Mouse (Mus musculus) olfactory bulb, adult 2 months (tissue): ENCODE measurements around the gene Snrpd2.

Source experiments
- CTCF ChIP-seq: fragments of 200-500 bp; IDR thresholded peaks from 2 replicates; pipeline ENCODE4 v1.5.1; 2012; ENCODE audit warnings: low read depth, mild to moderate bottlenecking, low read length, moderate library complexity; ENCODE audit not compliant: insufficient read depth
- POLR2A ChIP-seq: fragments of 200-500 bp; IDR thresholded peaks from 2 replicates; pipeline ENCODE4 v1.6.1; 2012; ENCODE audit warnings: mild to moderate bottlenecking, low read depth, low read length, moderate library complexity; ENCODE audit not compliant: insufficient read depth

- TF ChIP-seq CTCF (no peak), POLR2A (no peak)
Observed at GRCm38 (mm10) chr7:19159411-19159810, 9.9 kb downstream of the Snrpd2 start.
